In the genomic region with DNA sequence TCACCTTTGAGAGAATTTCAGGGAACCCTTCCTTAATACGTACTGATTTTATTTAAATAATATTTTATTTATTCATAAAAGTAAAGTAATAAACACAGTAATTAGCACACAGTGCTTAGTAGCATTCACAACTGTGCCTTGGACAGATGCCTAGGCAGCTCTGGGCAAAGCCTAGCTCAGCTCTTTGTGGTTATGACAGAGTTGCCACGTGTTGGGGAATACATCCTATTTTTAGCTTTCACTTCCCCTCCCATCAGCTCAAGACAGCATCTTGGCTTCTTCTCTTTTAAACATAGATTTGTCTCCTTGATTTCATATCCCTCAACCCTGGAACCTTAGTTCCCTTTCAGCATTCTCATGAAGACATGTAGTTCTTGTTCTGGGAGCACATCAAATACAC, we compare ENCODE assay signal across 10 mouse cellular contexts. TPM values are rescaled to one million over a fixed set of nuclear protein-coding genes. Genes with fewer than 3 reads are reported as not detected.
DNase-seq lines count a peak whose midpoint lies in the region; ATAC-seq and TF ChIP-seq lines count a peak whose summit lies in the region.
"Had no signal": no experiment of that assay in that cellular context is flagged by ENCODE, and none has a peak within 500 bp of the region (broad histone marks: within the 10 kb centered on the region; RNA-seq: fewer than 3 reads in every experiment).

No protein-coding gene starts in this region.

- no peak overlapping the region for H3K4me2 ChIP-seq in forebrain, postnatal 0 days (ENCODE audit: low read depth)
- H3K4me2 ChIP-seq: lung, embryonic 15.5 days had no signal

- WGBS in forebrain, postnatal 0 days, result 46% methylated on average over 2 of the region's 2 CpGs

- TF ChIP-seq POLR2A in MEL (IDR thresholded peaks at IDR 0.05; ENCODE audit: control insufficient read depth in 1 of 2, insufficient read depth in 1 of 2, low read depth in 1 of 2, low read length in 2 of 2, poor library complexity in 1 of 2), result no peak

- H3K4me3 ChIP-seq in MEL (ENCODE audit: control insufficient read depth in 1 of 2, insufficient read depth in 1 of 2, low read depth in 2 of 2, low read length in 2 of 2), result no peak overlapping the region
- H3K4me3 ChIP-seq in forebrain, postnatal 0 days (ENCODE audit: low read depth, low read length), result no peak overlapping the region
- H3K4me3 ChIP-seq: lung, embryonic 15.5 days had no signal

- TF ChIP-seq CTCF in MEL (IDR thresholded peaks at IDR 0.05 in 2 of 3, conservative IDR thresholded peaks at IDR 0.05 in 1 of 3; ENCODE audit: control insufficient read depth in 1 of 3, insufficient read depth in 1 of 3, low read depth in 2 of 3, low read length in 3 of 3, poor library complexity in 1 of 3, severe bottlenecking in 1 of 3), result no peak
- no peak for TF ChIP-seq CTCF in forebrain, postnatal 0 days (IDR thresholded peaks at IDR 0.05; ENCODE audit: low read depth)

- no peak for TF ChIP-seq RAD21 in MEL (IDR thresholded peaks at IDR 0.05; ENCODE audit: low read depth, low read length)

- H3K79me2 ChIP-seq in MEL (ENCODE audit: control insufficient read depth, insufficient read depth, low read length, poor library complexity), result no peaks in the 10 kb centered on the region

- peak; percentile 22 for DNase-seq in kidney, adult 9 months
- no peak for DNase-seq in kidney, adult 11 months
- DNase-seq in MEL (ENCODE audit: low read depth, low spot score), result peak; percentile 63
- DNase-seq in forebrain, postnatal 0 days, result peak; percentile 51
- no peak for DNase-seq in thymus, postnatal 25 days
- DNase-seq in cerebellum, postnatal 4 days (ENCODE audit: low spot score in 2 of 2), result no peak
- DNase-seq: gastrocnemius, postnatal 36 days; kidney, postnatal 4 days had no signal

- peaks cover 0 to 10% of the 10 kb centered on the region in 2 experiments; a peak in 2 of 4 replicates for H3K36me3 ChIP-seq in MEL (ENCODE audit: control insufficient read depth in 1 of 2, insufficient read depth in 2 of 2, low read length in 2 of 2)
- no peaks in the 10 kb centered on the region for H3K36me3 ChIP-seq in forebrain, postnatal 0 days (ENCODE audit: insufficient read depth)
- H3K36me3 ChIP-seq: lung, embryonic 15.5 days had no signal

- peak; percentile 87 for ATAC-seq in forebrain, postnatal 0 days
- peak; percentile 91 for ATAC-seq in megakaryocyte, adult 5-6 weeks (ENCODE audit: poor library complexity, severe bottlenecking)

- TF ChIP-seq EP300 in MEL (IDR thresholded peaks at IDR 0.05; ENCODE audit: low read depth in 1 of 2, low read length in 2 of 2), result no peak

- no peak overlapping the region for H3K27ac ChIP-seq in MEL (ENCODE audit: control insufficient read depth, low read depth, low read length)
- H3K27ac ChIP-seq in forebrain, postnatal 0 days (ENCODE audit: low read depth, low read length), result no peak overlapping the region
- H3K27ac ChIP-seq: lung, embryonic 15.5 days had no signal

- peaks cover 4% of the 10 kb centered on the region in 2 experiments; a peak in 3 of 4 replicates for H3K4me1 ChIP-seq in MEL (ENCODE audit: control insufficient read depth in 1 of 2, insufficient read depth in 2 of 2, low read length in 2 of 2)
- H3K4me1 ChIP-seq in forebrain, postnatal 0 days (ENCODE audit: insufficient read depth), result no peaks in the 10 kb centered on the region
- H3K4me1 ChIP-seq: lung, embryonic 15.5 days had no signal

- no peaks in the 10 kb centered on the region; a peak in 1 of 4 replicates for H3K27me3 ChIP-seq in MEL (ENCODE audit: control insufficient read depth in 1 of 2, insufficient read depth in 2 of 2, low read length in 2 of 2)
- no peaks in the 10 kb centered on the region for H3K27me3 ChIP-seq in forebrain, postnatal 0 days (ENCODE audit: insufficient read depth, low read length)
- H3K27me3 ChIP-seq: lung, embryonic 15.5 days had no signal

- H3K9me3 ChIP-seq in MEL (replicated peaks; ENCODE audit: insufficient read depth, low read length), result no peaks in the 10 kb centered on the region
- no peaks in the 10 kb centered on the region for H3K9me3 ChIP-seq in forebrain, postnatal 0 days (ENCODE audit: low read length)
- H3K9me3 ChIP-seq: lung, embryonic 15.5 days had no signal

- H3K9ac ChIP-seq in MEL (ENCODE audit: control insufficient read depth, low read depth, low read length, poor library complexity, severe bottlenecking), result no peak overlapping the region
- no peak overlapping the region for H3K9ac ChIP-seq in forebrain, postnatal 0 days
- H3K9ac ChIP-seq: lung, embryonic 15.5 days had no signal

TF ChIP-seq in MEL, 35 proteins besides CTCF, POLR2A, EP300 and RAD21 (continues in another document):
- TF ChIP-seq MAX (IDR thresholded peaks at IDR 0.05; ENCODE audit: low read length) (peak; percentile 82), POLR2AphosphoS2 (IDR thresholded peaks at IDR 0.05; ENCODE audit: low read length) (no peak), POLR2AphosphoS5 (IDR thresholded peaks at IDR 0.05; ENCODE audit: borderline replicate concordance, low read depth, low read length) (no peak), TCF12 (IDR thresholded peaks at IDR 0.05; ENCODE audit: low read depth, low read length) (no peak), CHD1 (IDR thresholded peaks at IDR 0.05; ENCODE audit: low read depth, low read length) (no peak), SIN3A (IDR thresholded peaks at IDR 0.05; ENCODE audit: low read length) (no peak; the same call in 1 of the 2 replicates), KAT2A (conservative IDR thresholded peaks at IDR 0.05; ENCODE audit: low read depth, low read length) (no peak), USF1 (IDR thresholded peaks at IDR 0.05; ENCODE audit: low read depth, low read length) (peak; percentile 82), MYB (IDR thresholded peaks at IDR 0.05; ENCODE audit: low read depth, low read length) (no peak), TBP (IDR thresholded peaks at IDR 0.05; ENCODE audit: low read depth, low read length) (no peak), CHD2 (IDR thresholded peaks at IDR 0.05; ENCODE audit: low read length) (no peak), MAZ (IDR thresholded peaks at IDR 0.05; ENCODE audit: low read depth, low read length) (no peak), E2F4 (IDR thresholded peaks at IDR 0.05; ENCODE audit: borderline replicate concordance, low read depth, low read length) (no peak), BHLHE40 (IDR thresholded peaks at IDR 0.05; ENCODE audit: borderline replicate concordance, low read depth, low read length) (peak; percentile 64; the same call in 1 of the 2 replicates), ETS1 (IDR thresholded peaks at IDR 0.05; ENCODE audit: low read depth, low read length) (peak; percentile 71), RCOR1 (IDR thresholded peaks at IDR 0.05; ENCODE audit: low read depth, low read length) (peak; percentile 38; the same call in 1 of the 2 replicates), HCFC1 (IDR thresholded peaks at IDR 0.05; ENCODE audit: low read depth, low read length) (no peak), MYC (IDR thresholded peaks at IDR 0.05; ENCODE audit: low read depth, low read length) (peak; percentile 88), GATA1 (IDR thresholded peaks at IDR 0.05; ENCODE audit: low read depth, low read length) (no peak), ZMIZ1 (IDR thresholded peaks at IDR 0.05; ENCODE audit: low read depth, low read length) (no peak), UBTF (IDR thresholded peaks at IDR 0.05; ENCODE audit: borderline replicate concordance, insufficient read depth, low read depth, low read length) (no peak), ZC3H11A (IDR thresholded peaks at IDR 0.05; ENCODE audit: low read depth, low read length) (no peak), NRF1 (IDR thresholded peaks at IDR 0.05; ENCODE audit: insufficient read depth, low read depth, low read length, poor library complexity, severe bottlenecking) (no peak), MEF2A (IDR thresholded peaks at IDR 0.05; ENCODE audit: extremely low read depth, insufficient replicate concordance, low read depth, low read length, poor library complexity, severe bottlenecking) (peak; percentile 90), NELFE (IDR thresholded peaks at IDR 0.05; ENCODE audit: low read depth, low read length) (no peak), JUND (IDR thresholded peaks at IDR 0.05; ENCODE audit: low read depth, low read length) (no peak), ELF1 (IDR thresholded peaks at IDR 0.05; ENCODE audit: low read depth, low read length) (no peak), USF2 (IDR thresholded peaks at IDR 0.05; ENCODE audit: borderline replicate concordance in 1 of 2, insufficient read depth in 1 of 2, low read depth in 1 of 2, low read length in 2 of 2) (0 out of 4 replicates have a peak, but pooled peaks of 1 of the 2 experiments have one; percentile 21), MXI1 (IDR thresholded peaks at IDR 0.05; ENCODE audit: low read depth, low read length) (peak; percentile 72), TAL1 (IDR thresholded peaks at IDR 0.05; ENCODE audit: low read length) (no peak), ZNF384 (IDR thresholded peaks at IDR 0.05; ENCODE audit: low read depth, low read length) (no peak)

RNA-seq across cellular contexts. Expression of a gene that starts 21.4 kb away (rescaled TPM):
- not detected in 2 replicates for total RNA-seq in MEL (2012; rRNA removed)
- not detected for polyA plus RNA-seq in MEL (2012; ENCODE audit: insufficient read depth in 1 of 2, insufficient read length in 2 of 2, low read depth in 1 of 2, low replicate concordance in 2 of 2, missing spikeins in 1 of 2)
- total RNA-seq in forebrain, postnatal 0 days (2014; rRNA removed), result 0.05 TPM in 1 of 2 replicates, not detected in the other
- polyA plus RNA-seq in forebrain, postnatal 0 days (2015; fragmentation: Nextera tagmentation; extraction: Ambion mirVana), result not detected in 2 replicates
- total RNA-seq in megakaryocyte, adult 5-6 weeks (2015), result 13.4 and 16.1 TPM in 2 replicates
- 9.3 and 17.3 TPM in 2 replicates for total RNA-seq in megakaryocyte, adult 5-6 weeks (2017)

RNA-seq across cellular contexts. Expression of a gene that starts 24.2 kb away (rescaled TPM):
- total RNA-seq in MEL (2012; rRNA removed), result not detected in 2 replicates
- under 1 TPM in 1 of 2 experiments, not detected in 1; 0.25 TPM for polyA plus RNA-seq in MEL (2012; ENCODE audit: insufficient read depth in 1 of 2, insufficient read length in 2 of 2, low read depth in 1 of 2, low replicate concordance in 2 of 2, missing spikeins in 1 of 2)
- 0.46 TPM in 1 of 2 replicates, not detected in the other for total RNA-seq in forebrain, postnatal 0 days (2014; rRNA removed)
- 0.10 and 0.20 TPM in 2 replicates for polyA plus RNA-seq in forebrain, postnatal 0 days (2015; fragmentation: Nextera tagmentation; extraction: Ambion mirVana)
- 41.3 and 43.2 TPM in 2 replicates for total RNA-seq in megakaryocyte, adult 5-6 weeks (2015)
- 72.9 and 75.3 TPM in 2 replicates for total RNA-seq in megakaryocyte, adult 5-6 weeks (2017)

RNA-seq across cellular contexts. Expression of a gene that starts 50.4 kb away (rescaled TPM):
- 84.6 and 108 TPM in 2 replicates for total RNA-seq in MEL (2012; rRNA removed)
- polyA plus RNA-seq in MEL (2012; ENCODE audit: insufficient read depth in 1 of 2, insufficient read length in 2 of 2, low read depth in 1 of 2, low replicate concordance in 2 of 2, missing spikeins in 1 of 2), result 10 to 100 TPM in 1 of 2 experiments, not detected in 1; 64.6 TPM
- total RNA-seq in forebrain, postnatal 0 days (2014; rRNA removed), result 0.69 and 1.3 TPM in 2 replicates
- polyA plus RNA-seq in forebrain, postnatal 0 days (2015; fragmentation: Nextera tagmentation; extraction: Ambion mirVana), result 1.0 and 1.1 TPM in 2 replicates
- 528 and 600 TPM in 2 replicates for total RNA-seq in megakaryocyte, adult 5-6 weeks (2015)
- total RNA-seq in megakaryocyte, adult 5-6 weeks (2017), result 243 and 278 TPM in 2 replicates

Comparison
In these comparisons a context has a peak if more than half of its experiments do, and no peak if none do; other contexts are left out.
1. DNase-seq: peak in kidney, adult 9 months (single experiment), MEL (single experiment) and forebrain, postnatal 0 days (single experiment); none in kidney, adult 11 months (single experiment), thymus, postnatal 25 days (single experiment) and cerebellum, postnatal 4 days (0 of 2).
2. RNA of a gene that starts 24.2 kb away (total RNA-seq): 41.3 to 75.3 TPM in megakaryocyte, adult 5-6 weeks; not detected in MEL and 0.46 TPM in forebrain, postnatal 0 days; every median in the first group is over 10 times any median in the second.
3. RNA of a gene that starts 50.4 kb away (total RNA-seq): 243 to 600 TPM in megakaryocyte, adult 5-6 weeks and 84.6 to 108 TPM in MEL; 0.69 to 1.3 TPM in forebrain, postnatal 0 days; every median in the first group is over 10 times any median in the second.